Mouse (Mus musculus): ENCODE measurements around the gene Sdc4. TPM values are rescaled to one million over a fixed set of nuclear protein-coding genes. Genes with fewer than 3 reads are reported as not detected.

Gene Sdc4
- polyA plus RNA-seq (2017; shearing (Covaris generic)) = 10 to 100 TPM; 69.7 to 93.7 TPM

GRCm38 (mm10) chr2:164443460-164444000, at the start of gene Sdc4:
Gene Sdc4, minus strand, starts transcription at chr2:164443887.
- ATAC-seq = no peak

- ATAC-seq = no peak
Observed at GRCm38 (mm10) chr2:164487812-164488211, 44.1 kb upstream of the Sdc4 start.

GRCm38 (mm10) chr2:164487115-164487527, 43.4 kb upstream of the Sdc4 start:
- ATAC-seq = peak; percentile 31

DNA sequence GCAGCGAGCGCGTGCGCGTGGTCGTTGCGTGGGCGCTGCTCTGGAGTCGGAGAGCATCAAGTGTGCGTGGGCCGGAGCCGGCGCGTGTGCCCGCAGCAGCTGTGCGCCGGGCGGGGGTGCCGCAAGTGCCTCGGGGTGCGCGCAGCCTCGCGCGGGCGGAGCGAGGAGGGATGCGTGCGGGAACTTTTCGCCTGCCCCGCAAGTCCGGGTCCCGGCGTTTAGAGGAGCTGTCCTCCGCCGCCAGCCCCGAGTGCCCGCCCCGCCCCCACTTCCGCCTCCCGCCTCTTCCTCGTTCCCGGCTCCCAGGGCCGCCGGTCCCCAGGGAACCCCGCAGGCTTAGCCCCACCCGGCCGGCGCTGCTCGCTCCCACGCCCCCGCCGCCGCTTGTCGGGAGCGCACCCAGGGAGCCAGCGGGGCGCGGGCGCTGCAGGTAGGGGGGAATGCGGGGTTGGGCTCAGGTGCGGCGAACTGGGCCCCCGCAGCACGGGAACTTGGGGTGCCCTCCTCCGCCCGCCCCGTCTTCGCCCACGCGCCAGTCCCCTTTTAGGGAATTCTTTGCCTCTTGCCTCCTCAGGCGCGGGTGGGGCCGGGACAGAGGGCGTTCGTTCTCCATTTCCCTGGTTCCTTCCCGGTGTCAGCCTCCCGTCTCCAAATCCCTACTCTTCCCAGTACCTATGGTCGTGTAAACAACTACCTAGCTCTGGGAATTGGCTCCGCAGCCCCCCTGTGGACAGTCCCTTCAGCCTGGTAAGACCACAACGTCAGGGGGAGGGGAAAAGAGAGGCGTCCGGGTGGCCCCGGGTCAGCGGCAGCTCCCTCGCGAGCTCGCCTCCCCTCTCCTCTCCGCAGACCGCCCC, 42.8 kb upstream of the Sdc4 start:
- ATAC-seq = peak; percentile 54

DNA sequence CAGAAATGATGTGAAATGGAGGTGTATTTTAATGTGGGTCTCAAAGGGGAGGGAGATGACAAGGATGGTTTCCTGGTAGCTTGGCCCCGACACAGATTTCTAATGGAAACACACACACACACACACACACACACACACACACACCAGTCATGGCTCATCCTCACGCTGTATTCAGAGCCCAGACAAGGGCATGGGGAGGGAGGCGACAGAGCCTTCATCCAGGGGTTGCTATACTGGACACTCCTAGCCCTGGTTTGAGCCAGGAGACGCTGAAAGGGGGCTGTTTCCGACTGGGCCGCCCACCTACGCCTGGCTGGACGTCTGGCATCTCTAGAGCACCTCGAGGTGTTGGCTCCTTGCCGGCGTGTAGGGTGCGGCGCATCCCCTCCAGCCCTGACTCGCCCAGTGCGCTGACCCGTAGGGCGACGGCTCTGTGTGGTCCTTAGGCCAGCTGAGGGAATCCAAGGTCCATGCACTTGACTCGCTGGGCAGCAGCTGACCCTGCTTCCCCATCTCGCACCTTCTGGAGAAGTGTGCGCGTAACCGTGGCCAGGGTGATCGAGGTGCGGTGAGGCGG, 42.1 kb upstream of the Sdc4 start, which contains the start of gene Dbndd2:
TSS of gene Dbndd2 (plus strand) at position 426 of the 577 bp plus-strand sequence.
- ATAC-seq = peak; percentile 14

- ATAC-seq = no peak
Observed at GRCm38 (mm10) chr2:164473624-164474023, 29.9 kb upstream of the Sdc4 start, which contains the start of gene Trp53tg5. Gene Trp53tg5, minus strand, starts transcription at chr2:164473724.

DNA sequence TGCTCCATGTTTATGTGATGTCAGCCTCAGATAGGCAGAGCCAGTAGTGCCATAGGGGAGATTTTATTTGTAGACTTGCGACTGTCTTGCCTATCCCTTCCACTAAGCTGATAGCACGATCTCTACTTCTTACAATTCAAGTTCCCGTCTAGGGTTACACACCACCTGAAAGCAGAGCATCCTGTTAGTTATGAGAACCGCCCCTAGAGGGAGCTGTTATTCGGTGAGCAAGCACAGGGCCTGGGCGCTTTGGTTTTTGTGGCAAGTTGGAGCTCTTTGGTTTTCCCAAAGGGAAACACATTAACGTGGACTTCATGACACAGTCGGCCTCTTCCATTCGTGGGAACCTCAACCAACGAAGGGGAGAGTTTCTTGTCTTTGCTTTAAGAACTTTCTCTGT, 26.6 kb upstream of the Sdc4 start:
- peak; percentile 56 for ATAC-seq

- no peak for ATAC-seq
Observed at GRCm38 (mm10) chr2:164466787-164467186, 23.1 kb upstream of the Sdc4 start.

DNA sequence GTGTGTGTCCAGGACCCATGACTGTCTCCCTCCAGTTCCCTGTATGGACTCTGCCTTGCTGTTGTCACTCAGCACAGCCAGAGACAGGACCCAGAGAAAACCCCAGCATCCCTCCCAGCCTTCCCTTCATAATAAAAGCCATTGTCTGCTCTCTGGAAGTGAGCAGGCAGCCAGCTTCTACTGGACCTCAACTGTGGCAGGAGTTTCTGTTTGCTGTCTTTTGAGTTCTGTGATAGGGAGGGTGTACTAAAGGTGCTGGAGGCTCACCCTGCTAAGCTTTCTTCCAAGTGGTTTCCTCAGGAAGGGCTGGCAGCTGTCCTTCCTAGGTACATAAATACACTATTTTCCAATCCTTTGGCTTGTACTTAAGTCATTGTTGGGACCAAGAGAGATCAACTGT, 21.5 kb upstream of the Sdc4 start:
- no peak for ATAC-seq

DNA sequence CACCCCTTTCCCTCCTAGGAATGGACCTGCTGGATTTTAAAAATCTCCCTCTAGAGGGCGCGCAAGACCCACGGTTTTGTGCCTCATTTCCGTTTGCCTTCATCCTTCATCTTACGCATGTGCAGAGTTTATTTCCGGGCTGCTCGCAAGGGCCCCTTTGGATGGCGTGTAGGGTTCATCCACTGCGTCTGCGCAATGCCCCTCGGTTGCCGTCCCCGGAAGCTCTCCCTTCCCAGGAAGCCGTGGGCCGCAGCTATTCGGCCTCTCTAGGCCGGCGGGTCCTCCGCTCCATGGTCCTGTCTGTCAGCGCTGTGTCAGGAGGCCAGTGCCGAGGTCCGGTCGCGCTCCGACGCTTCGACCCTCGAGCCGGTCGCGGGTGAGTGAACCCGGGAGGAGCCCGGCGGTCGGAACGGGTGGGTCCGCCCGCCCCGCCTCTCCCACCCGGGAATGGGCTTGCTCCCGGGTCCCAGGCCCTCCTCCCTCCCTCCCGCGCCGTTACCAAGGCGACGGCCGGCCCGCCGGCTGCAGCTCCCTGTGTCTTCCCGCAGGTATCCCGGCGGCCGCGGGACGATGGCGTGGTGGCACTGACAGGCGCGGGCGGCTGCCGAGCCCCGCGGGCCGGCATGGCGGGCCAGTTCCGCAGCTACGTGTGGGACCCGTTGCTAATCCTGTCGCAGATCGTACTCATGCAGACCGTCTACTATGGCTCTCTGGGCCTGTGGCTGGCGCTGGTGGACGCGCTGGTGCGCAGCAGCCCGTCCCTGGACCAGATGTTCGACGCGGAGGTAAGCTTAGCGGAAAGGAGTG, 17.3 kb upstream of the Sdc4 start, which contains the start of gene Gm20458:
TSS of gene Gm20458 (plus strand) at position 223 of the 807 bp plus-strand sequence.
- peak; percentile 85 for ATAC-seq

GRCm38 (mm10) chr2:164458535-164458934, 14.8 kb upstream of the Sdc4 start:
- ATAC-seq = no peak

DNA sequence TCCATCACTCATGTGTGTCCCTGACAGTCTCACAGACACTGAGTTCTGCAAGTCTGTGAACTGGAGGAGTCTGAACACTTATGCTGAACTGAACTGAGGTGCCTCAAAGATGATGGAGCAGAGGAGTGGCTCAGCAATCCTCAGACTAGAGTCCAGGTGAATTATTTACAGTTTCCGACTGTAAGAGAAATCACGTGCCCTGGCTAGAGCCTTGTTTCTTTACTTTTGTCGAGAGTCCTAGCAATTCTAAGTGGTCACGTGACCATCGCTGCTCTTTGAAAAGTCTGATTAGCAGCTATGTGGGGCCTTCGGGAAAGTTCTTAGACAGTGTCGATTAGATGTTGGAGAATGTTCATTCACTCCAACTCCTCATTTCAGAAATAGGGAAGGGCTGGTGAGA, 14.3 kb upstream of the Sdc4 start:
- no peak for ATAC-seq

DNA sequence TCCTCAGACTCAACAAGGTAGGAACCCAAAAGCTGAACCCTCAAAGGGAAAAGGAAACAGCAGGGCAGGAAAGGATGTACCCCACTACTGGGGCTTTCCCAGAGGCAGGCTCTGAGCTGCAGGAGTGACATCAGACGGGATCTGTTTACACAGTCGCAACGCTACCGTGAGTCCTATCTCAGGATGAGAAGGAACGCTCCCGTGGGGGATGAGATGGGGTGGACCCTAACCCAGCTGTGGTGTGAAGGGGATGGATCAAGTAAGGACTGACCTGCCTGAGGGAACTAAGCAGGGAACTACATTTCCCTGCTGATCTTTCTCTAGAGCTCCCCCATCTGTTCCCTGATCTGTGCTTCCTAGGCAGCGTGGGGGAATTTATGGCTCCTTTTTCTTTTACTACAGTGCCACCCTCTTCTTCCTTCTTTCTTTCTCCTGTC, 13.2 kb upstream of the Sdc4 start, which contains the start of gene Sys1:
TSS of gene Sys1 (plus strand) at position 101 of the 437 bp plus-strand sequence.
- peak; percentile 73 for ATAC-seq

- peak; percentile 5 for ATAC-seq
Observed at GRCm38 (mm10) chr2:164456413-164456812, 12.7 kb upstream of the Sdc4 start.

DNA sequence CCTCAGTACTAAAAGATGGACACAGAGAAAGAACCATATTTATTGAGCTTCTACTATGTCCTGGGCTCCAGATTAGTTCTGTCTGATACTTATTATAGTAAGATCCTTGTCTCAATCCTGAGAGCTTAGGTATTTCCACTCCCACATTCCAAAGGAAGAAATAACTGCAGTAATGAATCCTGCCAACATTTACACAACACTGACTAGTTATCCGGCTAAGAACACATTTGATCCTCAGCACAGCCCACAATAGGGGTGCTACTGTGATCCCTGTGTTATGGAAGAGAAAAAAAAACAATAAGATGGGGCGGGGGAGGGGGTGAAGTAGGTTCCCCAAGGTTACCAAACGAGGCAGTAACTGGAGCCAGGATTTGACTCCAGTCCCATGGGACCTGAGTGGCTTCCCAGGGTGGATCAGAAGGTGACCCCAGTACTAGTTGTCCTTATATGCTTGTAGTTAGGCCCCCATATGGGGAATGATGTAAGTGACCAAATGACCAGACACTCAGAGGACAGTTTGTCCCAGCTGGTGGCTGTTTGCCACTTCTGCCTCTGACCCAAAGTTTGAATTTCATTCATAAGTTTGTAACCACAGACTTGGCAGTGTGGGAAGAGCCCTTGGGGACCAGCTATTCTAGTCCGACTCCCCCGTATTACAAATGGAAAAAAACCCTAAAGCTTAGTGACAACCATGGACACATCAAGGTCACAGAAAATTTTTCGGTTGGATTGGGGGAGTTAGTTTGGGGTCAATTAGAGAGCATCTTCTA, 11.9 kb upstream of the Sdc4 start:
- no peak for ATAC-seq

GRCm38 (mm10) chr2:164454846-164455245, 11.2 kb upstream of the Sdc4 start:
- ATAC-seq = no peak

DNA sequence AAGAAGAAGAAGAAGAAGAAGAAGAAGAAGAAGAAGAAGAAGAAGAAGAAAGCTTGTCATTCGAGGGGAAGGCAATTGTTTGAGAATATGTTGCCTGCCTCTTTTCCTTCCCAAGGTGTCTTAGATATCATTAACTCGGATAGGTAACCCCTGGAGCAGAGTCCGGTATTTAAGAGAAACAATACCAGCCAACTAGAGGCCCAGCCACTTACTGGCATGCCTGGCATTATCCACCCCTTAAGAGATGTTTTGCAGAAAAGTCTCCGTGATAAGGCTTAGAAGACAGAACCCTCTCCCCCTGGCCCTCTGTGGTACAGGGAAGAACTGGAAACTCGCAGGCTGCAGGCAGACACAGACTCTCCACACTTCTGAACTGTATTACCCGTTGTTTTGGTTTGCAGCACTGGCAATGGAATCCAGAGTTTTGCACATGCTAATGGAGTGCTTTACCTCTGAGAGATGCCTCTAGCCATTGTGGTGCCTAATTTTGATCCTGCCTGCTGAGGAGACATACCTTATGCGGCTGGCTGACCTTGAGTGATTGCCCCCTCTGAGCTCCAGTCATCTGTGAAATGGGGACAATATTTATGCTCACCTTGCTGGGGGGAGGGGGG, 10.3 kb upstream of the Sdc4 start:
- ATAC-seq = no peak

- ATAC-seq = no peak
Observed at GRCm38 (mm10) chr2:164453047-164453757, 9.5 kb upstream of the Sdc4 start.

- ATAC-seq = no peak
Observed at GRCm38 (mm10) chr2:164452000-164452676, 8.5 kb upstream of the Sdc4 start.
